Mouse (Mus musculus): ENCODE data around the gene Cirbp.

Cirbp gene

GRCm38 (mm10) chr10:80215048-80215772 is 49.4 kb downstream of the Cirbp start:
- no peak for DNase-seq (ENCODE audit: low read depth)

GRCm38 (mm10) chr10:80220676-80221075 is 54.9 kb downstream of the Cirbp start:
- DNase-seq (ENCODE audit: low read depth) = no peak
